ENCODE assay signal across 11 mouse cellular contexts in the genomic region with DNA sequence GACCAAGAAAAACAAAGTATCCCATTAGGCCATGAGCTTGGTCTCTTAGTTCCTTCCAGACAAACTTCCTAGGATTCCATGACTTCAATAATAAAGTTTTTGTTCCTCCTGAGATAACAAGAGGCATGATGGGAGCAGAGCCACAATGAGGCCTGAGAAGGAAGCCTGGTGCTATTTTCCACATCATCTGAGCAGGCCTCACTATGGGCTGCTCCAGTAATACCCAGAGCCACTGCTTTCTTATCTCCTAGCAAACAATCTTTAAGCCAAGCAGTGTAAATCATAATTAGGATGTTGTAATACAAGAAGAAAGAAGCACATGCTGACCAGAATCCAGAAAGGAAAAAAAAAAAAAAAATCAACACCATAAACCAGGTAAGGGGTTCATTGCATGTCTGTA. TPM values are rescaled to one million over a fixed set of nuclear protein-coding genes. Genes with fewer than 3 reads are reported as not detected.
A peak's percentile ranks its signal among the peaks of the same experiment; 100 is the strongest.
DNase-seq lines count a peak whose midpoint lies in the region; ATAC-seq and TF ChIP-seq lines count a peak whose summit lies in the region.
"Had no signal": no experiment of that assay in that cellular context is flagged by ENCODE, and none has a peak within 500 bp of the region (broad histone marks: within the 10 kb centered on the region; RNA-seq: fewer than 3 reads in every experiment).

No protein-coding gene starts in this region.

- H3K4me2 ChIP-seq in heart, postnatal 0 days (ENCODE audit: low read depth, low read length): peak overlapping the region; percentile 59; the same call in 1 of the 2 replicates
- H3K4me2 ChIP-seq in lung, embryonic 16.5 days (ENCODE audit: low read depth, low read length): no peak overlapping the region
- H3K4me2 ChIP-seq in intestine, embryonic 15.5 days (replicated peaks): peak overlapping the region; percentile 55
- peak overlapping the region; percentile 45 for H3K4me2 ChIP-seq in stomach, embryonic 16.5 days (ENCODE audit: low read depth, low read length)

- no peaks in the 10 kb centered on the region for H3K27me3 ChIP-seq in heart, postnatal 0 days (ENCODE audit: control insufficient read depth, insufficient read depth, low read length)
- no peaks in the 10 kb centered on the region for H3K27me3 ChIP-seq in lung, embryonic 16.5 days (ENCODE audit: control insufficient read depth, insufficient read depth, low read depth, low read length)
- no peaks in the 10 kb centered on the region for H3K27me3 ChIP-seq in intestine, embryonic 15.5 days (replicated peaks)
- H3K27me3 ChIP-seq in stomach, embryonic 16.5 days (ENCODE audit: control insufficient read depth, insufficient read depth, low read length): no peaks in the 10 kb centered on the region

- peaks cover 78% of the 10 kb centered on the region for H3K4me1 ChIP-seq in heart, postnatal 0 days (ENCODE audit: control insufficient read depth, insufficient read depth)
- peaks cover 82% of the 10 kb centered on the region for H3K4me1 ChIP-seq in lung, embryonic 16.5 days (replicated peaks; ENCODE audit: control insufficient read depth, insufficient read depth, low read length)
- peaks cover 59% of the 10 kb centered on the region for H3K4me1 ChIP-seq in intestine, embryonic 15.5 days (replicated peaks)
- peaks cover 82% of the 10 kb centered on the region for H3K4me1 ChIP-seq in stomach, embryonic 16.5 days (ENCODE audit: control insufficient read depth, insufficient read depth, low read length)

- ATAC-seq in heart, postnatal 0 days (ENCODE audit: insufficient read depth, low read depth): no peak
- ATAC-seq in lung, embryonic 16.5 days (ENCODE audit: low read depth): no peak
- peak; percentile 78 for ATAC-seq in intestine, embryonic 15.5 days
- ATAC-seq in stomach, embryonic 16.5 days (ENCODE audit: insufficient read depth, low FRiP score): peak; percentile 38; the same call in 1 of the 2 replicates
- ATAC-seq: midbrain, embryonic 16.5 days had no signal

- TF ChIP-seq CTCF in heart, postnatal 0 days (IDR thresholded peaks at IDR 0.05; ENCODE audit: low read depth): no peak

- TF ChIP-seq EP300 in heart, postnatal 0 days (IDR thresholded peaks at IDR 0.05; ENCODE audit: low read depth): no peak

- DNase-seq in heart, postnatal 0 days (ENCODE audit: low spot score): no peak
- no peak for DNase-seq in heart, adult 18-20 months
- no peak for DNase-seq in lung, postnatal 10 days
- no peak for DNase-seq in embryo, embryonic 9.5 days (ENCODE audit: extremely low spot score)
- DNase-seq: adrenal gland, postnatal 25 days; right cerebral cortex, postnatal 14 days had no signal

- no peak overlapping the region for H3K4me3 ChIP-seq in heart, postnatal 0 days (ENCODE audit: low read depth, low read length)
- H3K4me3 ChIP-seq in lung, embryonic 16.5 days (ENCODE audit: low read length): no peak overlapping the region
- H3K4me3 ChIP-seq in intestine, embryonic 15.5 days (replicated peaks): no peak overlapping the region
- no peak overlapping the region for H3K4me3 ChIP-seq in stomach, embryonic 16.5 days (replicated peaks; ENCODE audit: low read length)

- peak overlapping the region; percentile 87 for H3K27ac ChIP-seq in heart, postnatal 0 days (ENCODE audit: low read depth)
- peak overlapping the region; percentile 21; the same call in 1 of the 2 replicates for H3K27ac ChIP-seq in lung, embryonic 16.5 days (ENCODE audit: low read length)
- H3K27ac ChIP-seq in intestine, embryonic 15.5 days: peak overlapping the region; percentile 81
- peak overlapping the region; percentile 93 for H3K27ac ChIP-seq in stomach, embryonic 16.5 days (ENCODE audit: low read length)

- H3K9me3 ChIP-seq in heart, postnatal 0 days (replicated peaks; ENCODE audit: control insufficient read depth, low read length): no peaks in the 10 kb centered on the region
- no peaks in the 10 kb centered on the region for H3K9me3 ChIP-seq in lung, embryonic 16.5 days (ENCODE audit: control insufficient read depth, low read length)
- no peaks in the 10 kb centered on the region for H3K9me3 ChIP-seq in intestine, embryonic 15.5 days
- H3K9me3 ChIP-seq in stomach, embryonic 16.5 days (replicated peaks; ENCODE audit: control insufficient read depth, low read length): no peaks in the 10 kb centered on the region

- no peaks in the 10 kb centered on the region for H3K36me3 ChIP-seq in heart, postnatal 0 days (replicated peaks; ENCODE audit: control insufficient read depth, insufficient read depth, low read length)
- H3K36me3 ChIP-seq in lung, embryonic 16.5 days (ENCODE audit: control insufficient read depth, insufficient read depth, low read length): no peaks in the 10 kb centered on the region; the same call in 1 of the 2 replicates
- no peaks in the 10 kb centered on the region for H3K36me3 ChIP-seq in intestine, embryonic 15.5 days
- H3K36me3 ChIP-seq in stomach, embryonic 16.5 days (ENCODE audit: control insufficient read depth, insufficient read depth, low read length): no peaks in the 10 kb centered on the region

- peak overlapping the region; percentile 30 for H3K9ac ChIP-seq in heart, postnatal 0 days (replicated peaks; ENCODE audit: low read depth, low read length)
- no peak overlapping the region for H3K9ac ChIP-seq in lung, embryonic 16.5 days (ENCODE audit: low read length)
- no peak overlapping the region for H3K9ac ChIP-seq in intestine, embryonic 15.5 days
- H3K9ac ChIP-seq in stomach, embryonic 16.5 days (ENCODE audit: low read length): no peak overlapping the region

RNA-seq across cellular contexts. Expression of a gene that starts 6.6 kb away (rescaled TPM):
- 10.0 and 11.5 TPM in 2 replicates for total RNA-seq in heart, postnatal 0 days (2014; rRNA removed; ENCODE audit: low replicate concordance)
- polyA plus RNA-seq in heart, postnatal 0 days (2015; fragmentation: Nextera tagmentation; extraction: Ambion mirVana): 3.8 TPM in 2 replicates
- 1 to 10 TPM; 1.3 to 2.6 TPM for total RNA-seq in heart, adult 18-20 months (2021)
- polyA plus RNA-seq in lung, embryonic 16.5 days (2015; fragmentation: Nextera tagmentation; extraction: Ambion mirVana): 175 and 182 TPM in 2 replicates
- polyA plus RNA-seq in intestine, embryonic 15.5 days (2015; fragmentation: Nextera tagmentation; extraction: Ambion mirVana): 61.9 and 67.0 TPM in 2 replicates
- polyA plus RNA-seq in stomach, embryonic 16.5 days (2015; fragmentation: Nextera tagmentation; extraction: Ambion mirVana): 93.4 and 113 TPM in 2 replicates
- total RNA-seq: neutrophil, adult 5-6 weeks had no signal

RNA-seq across cellular contexts. Expression of a gene that starts 7.6 kb away (rescaled TPM):
- 66.6 and 71.3 TPM in 2 replicates for total RNA-seq in heart, postnatal 0 days (2014; rRNA removed; ENCODE audit: low replicate concordance)
- 27.0 and 27.9 TPM in 2 replicates for polyA plus RNA-seq in heart, postnatal 0 days (2015; fragmentation: Nextera tagmentation; extraction: Ambion mirVana)
- 10 to 100 TPM; 24.4 to 30.6 TPM for total RNA-seq in heart, adult 18-20 months (2021)
- polyA plus RNA-seq in lung, embryonic 16.5 days (2015; fragmentation: Nextera tagmentation; extraction: Ambion mirVana): 75.4 and 78.4 TPM in 2 replicates
- 85.3 and 85.5 TPM in 2 replicates for polyA plus RNA-seq in intestine, embryonic 15.5 days (2015; fragmentation: Nextera tagmentation; extraction: Ambion mirVana)
- polyA plus RNA-seq in stomach, embryonic 16.5 days (2015; fragmentation: Nextera tagmentation; extraction: Ambion mirVana): 72.6 and 79.3 TPM in 2 replicates

Comparison
In these comparisons a context has a peak if more than half of its experiments do, and no peak if none do; other contexts are left out.
1. ATAC-seq: peak in intestine, embryonic 15.5 days (single experiment) and stomach, embryonic 16.5 days (single experiment); none in heart, postnatal 0 days (single experiment) and lung, embryonic 16.5 days (single experiment).
2. H3K27ac ChIP-seq: peak in every context shown above with its lines; median percentile 93 in stomach, embryonic 16.5 days; 87 in heart, postnatal 0 days; 81 in intestine, embryonic 15.5 days; 21 in lung, embryonic 16.5 days.
3. RNA of a gene that starts 6.6 kb away (polyA plus RNA-seq): 175 to 182 TPM in lung, embryonic 16.5 days, 93.4 to 113 TPM in stomach, embryonic 16.5 days and 61.9 to 67.0 TPM in intestine, embryonic 15.5 days; 3.8 TPM in heart, postnatal 0 days; every median in the first group is over 10 times any median in the second.